Mouse (Mus musculus): ENCODE data around the gene Rnf167. TPM values are rescaled to one million over a fixed set of nuclear protein-coding genes. Genes with fewer than 3 reads are reported as not detected.

The Rnf167 gene
- polyA plus RNA-seq, 1 experiment from 2014 or later: 120 TPM

DNA sequence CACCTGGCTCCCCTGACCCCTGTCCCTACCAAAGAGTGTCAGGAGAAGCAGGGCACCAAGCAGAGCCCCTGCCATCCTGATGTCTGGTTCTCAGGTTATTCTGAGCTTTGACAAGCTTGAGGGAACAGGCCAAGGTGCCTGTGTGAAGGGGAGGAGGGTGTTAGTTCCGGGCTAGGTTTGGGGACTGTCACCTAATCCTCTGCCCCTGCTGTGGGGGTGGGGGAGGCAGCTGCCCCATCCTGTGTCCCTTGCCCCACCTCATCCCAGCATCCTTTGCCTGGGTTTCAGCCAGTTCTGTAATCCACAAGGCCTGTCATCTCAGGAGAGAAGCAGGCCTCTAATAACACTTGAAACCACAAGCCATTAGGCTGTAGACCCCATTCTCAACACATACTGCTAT lies 27.9 kb upstream of the Rnf167 start, which contains the start of gene Chrne:
Gene Chrne, minus strand, starts transcription at position 116 of the 400 bp plus-strand sequence.
- H3K4me2 ChIP-seq (replicated peaks): no peak within 1 kb of the TSS
- H3K9ac ChIP-seq: no peak within 1 kb of the TSS
- no peak within 1 kb of the TSS for H3K27ac ChIP-seq
- no peaks in the 10 kb centered on the region for H3K36me3 ChIP-seq
- peaks cover 8% of the 10 kb centered on the region for H3K27me3 ChIP-seq
- 25% methylated on average over 1 of the region's 1 CpGs for WGBS
- H3K9me3 ChIP-seq: no peaks in the 10 kb centered on the region
- peaks cover 17% of the 10 kb centered on the region for H3K4me1 ChIP-seq
- no peak for ATAC-seq (ENCODE audit: low FRiP score, low read depth)
- H3K4me3 ChIP-seq: no peak within 1 kb of the TSS

DNA sequence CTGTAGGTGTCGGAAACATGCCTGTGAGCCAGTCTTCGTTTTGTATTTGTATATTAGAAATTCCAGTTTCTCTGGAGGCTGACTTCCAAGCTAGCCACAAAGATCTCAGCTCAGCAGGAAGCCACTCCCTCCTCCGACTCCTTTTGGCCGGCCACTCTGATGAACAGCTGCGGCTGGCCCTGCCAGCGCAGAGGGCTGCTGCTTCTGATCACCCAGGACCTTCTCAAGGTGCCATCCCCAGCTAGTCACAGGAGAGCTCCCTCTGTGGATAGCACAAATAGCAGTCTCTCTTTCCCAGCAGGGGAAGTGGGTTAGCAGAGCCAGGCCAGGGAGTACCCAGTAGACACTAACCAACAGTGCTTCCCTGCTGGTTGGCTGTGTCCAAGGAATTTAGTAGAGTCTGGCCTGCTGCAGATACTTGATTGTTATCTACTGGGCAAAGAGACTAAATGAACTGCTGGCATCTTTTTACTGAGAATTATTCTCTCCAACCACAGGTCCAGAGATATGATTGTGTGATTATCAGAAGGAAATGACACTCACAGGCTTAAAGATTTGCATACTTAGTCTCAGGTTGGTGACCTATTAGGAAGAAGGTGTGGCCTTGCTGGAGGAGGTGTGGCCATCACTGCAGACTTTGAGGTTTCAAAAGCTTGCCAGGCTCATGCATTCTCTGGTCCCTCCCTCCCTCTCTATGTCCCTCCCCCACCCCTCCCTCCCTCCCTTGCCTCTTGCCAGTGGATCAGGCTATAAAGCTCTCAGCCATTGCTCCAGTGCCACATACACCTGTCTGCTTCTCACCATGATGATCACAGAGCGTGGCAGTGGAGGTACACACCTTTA lies 24.8 kb upstream of the Rnf167 start:
- ATAC-seq (ENCODE audit: low FRiP score, low read depth): no peak
- no peak overlapping the region for H3K4me3 ChIP-seq
- no peak overlapping the region for H3K27ac ChIP-seq
- WGBS: 39% methylated on average over 7 of the region's 7 CpGs
- H3K9ac ChIP-seq: no peak overlapping the region
- no peaks in the 10 kb centered on the region for H3K36me3 ChIP-seq
- no peaks in the 10 kb centered on the region for H3K9me3 ChIP-seq
- H3K27me3 ChIP-seq: no peaks in the 10 kb centered on the region
- no peaks in the 10 kb centered on the region for H3K4me1 ChIP-seq
- no peak overlapping the region for H3K4me2 ChIP-seq (replicated peaks)

DNA sequence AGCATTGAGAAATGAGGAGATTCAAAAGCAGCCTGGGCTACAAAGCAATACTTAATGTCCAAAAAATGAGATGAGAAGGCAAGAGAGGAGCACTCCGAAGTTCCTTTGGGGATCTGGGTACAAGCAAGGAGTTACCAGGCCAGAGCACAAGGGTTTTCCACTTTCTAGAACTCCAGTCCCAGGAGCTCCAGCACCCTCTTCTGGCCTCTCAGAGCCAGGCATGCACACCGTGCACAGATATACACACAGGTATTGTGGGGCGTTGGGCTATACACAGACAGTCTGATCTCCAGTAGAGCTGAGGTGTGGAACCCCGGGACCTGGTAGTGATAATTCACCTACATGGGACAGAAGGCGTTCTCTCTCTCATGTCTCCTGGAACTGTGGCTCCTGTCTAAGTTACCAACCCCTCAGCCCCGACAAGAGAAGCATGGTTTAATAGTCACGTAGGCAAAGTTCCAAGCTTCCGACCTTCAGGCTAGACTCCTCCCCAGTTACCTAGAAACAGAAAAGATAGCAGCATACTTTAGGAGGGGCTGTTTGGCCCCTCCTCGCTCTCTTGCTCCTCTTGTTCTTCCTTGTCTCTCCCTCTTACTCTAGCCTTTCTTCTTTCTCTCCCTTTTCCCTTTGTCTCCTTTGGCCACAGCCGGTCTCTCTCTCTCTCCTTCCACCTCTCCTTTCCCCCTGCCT lies 23.8 kb upstream of the Rnf167 start:
- Histone ChIP-seq H3K4me2 (replicated peaks) (no peak overlapping the region), H3K4me1 (no peaks in the 10 kb centered on the region), H3K27ac (no peak overlapping the region; the same call in 1 of the 2 replicates), H3K9me3 (no peaks in the 10 kb centered on the region), H3K9ac (no peak overlapping the region), H3K27me3 (no peaks in the 10 kb centered on the region), H3K4me3 (no peak overlapping the region), H3K36me3 (no peaks in the 10 kb centered on the region)
- ATAC-seq (ENCODE audit: low FRiP score, low read depth): no peak
- WGBS: 79% methylated on average over 10 of the region's 10 CpGs

DNA sequence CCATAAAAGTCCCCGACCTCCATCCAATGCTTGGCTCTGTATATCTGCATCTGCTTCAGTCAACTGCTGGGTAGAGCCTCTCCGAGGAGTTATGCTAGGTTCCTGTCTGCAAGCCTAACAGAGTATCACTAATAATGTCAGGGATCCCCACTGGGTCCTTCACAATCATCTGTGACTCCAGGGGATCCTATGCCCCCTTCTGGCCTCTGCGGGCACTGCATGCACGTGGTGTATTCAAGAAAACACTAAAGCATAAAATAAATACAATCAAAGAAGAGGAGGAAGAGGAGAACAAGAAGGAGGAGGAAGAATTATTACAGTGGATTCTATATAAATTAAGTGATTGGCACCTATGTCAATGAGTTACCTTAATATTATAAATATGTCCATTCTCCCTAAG lies 21.6 kb upstream of the Rnf167 start:
- H3K4me3 ChIP-seq: no peak overlapping the region
- H3K9ac ChIP-seq: no peak overlapping the region
- ATAC-seq (ENCODE audit: low FRiP score, low read depth): no peak
- H3K4me2 ChIP-seq (replicated peaks): no peak overlapping the region
- no peaks in the 10 kb centered on the region for H3K36me3 ChIP-seq
- WGBS: 50% methylated on average over 4 of the region's 4 CpGs
- H3K4me1 ChIP-seq: no peaks in the 10 kb centered on the region
- H3K9me3 ChIP-seq: no peaks in the 10 kb centered on the region
- H3K27me3 ChIP-seq: no peaks in the 10 kb centered on the region
- H3K27ac ChIP-seq: no peak overlapping the region

DNA sequence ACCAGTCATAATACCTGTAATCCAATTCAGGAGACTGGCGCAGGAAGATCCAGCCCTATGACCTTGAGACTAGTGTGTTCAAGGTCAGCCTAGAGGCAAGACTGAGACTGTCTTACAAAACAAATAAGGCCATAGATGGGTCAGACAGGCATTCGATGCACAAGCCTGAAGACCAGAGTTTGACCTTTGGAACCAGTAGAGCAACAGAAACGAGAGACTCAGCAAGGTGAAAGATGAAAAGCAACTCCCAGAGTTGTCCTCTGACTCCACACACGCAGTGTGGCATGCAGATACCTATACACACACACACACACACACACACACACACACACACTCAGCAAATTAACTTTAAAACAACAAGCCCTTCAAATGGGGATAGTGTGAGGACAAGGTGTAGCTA lies 20.2 kb upstream of the Rnf167 start:
- ATAC-seq (ENCODE audit: low FRiP score, low read depth): no peak
- Histone ChIP-seq H3K9ac (no peak overlapping the region), H3K4me2 (replicated peaks) (no peak overlapping the region), H3K9me3 (no peaks in the 10 kb centered on the region), H3K27ac (no peak overlapping the region), H3K27me3 (no peaks in the 10 kb centered on the region), H3K4me3 (no peak overlapping the region), H3K4me1 (no peaks in the 10 kb centered on the region), H3K36me3 (no peaks in the 10 kb centered on the region)
- WGBS: 74% methylated on average over 4 of the region's 4 CpGs

DNA sequence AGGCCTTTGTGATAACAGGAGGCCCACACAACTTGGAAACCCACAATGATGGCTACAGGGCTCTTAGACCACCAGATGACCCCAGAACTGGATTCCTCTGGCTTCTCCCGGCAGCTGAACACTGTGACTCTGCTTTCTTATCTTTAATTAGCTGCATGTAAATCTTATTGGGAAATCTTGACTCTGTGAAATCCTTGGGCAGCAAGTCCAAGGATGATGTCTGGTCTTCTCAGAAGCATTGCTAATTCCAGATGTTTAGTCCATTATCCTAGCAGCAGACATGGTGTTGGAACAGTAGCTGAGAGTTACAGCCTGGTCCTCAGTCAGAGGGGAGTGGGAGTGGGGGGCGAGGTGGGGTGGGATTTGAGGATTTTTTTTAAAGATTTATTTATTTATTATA lies 18.6 kb upstream of the Rnf167 start:
- Histone ChIP-seq H3K9ac (no peak overlapping the region), H3K4me3 (no peak overlapping the region), H3K36me3 (no peaks in the 10 kb centered on the region), H3K4me2 (replicated peaks) (no peak overlapping the region), H3K9me3 (no peaks in the 10 kb centered on the region), H3K4me1 (no peaks in the 10 kb centered on the region), H3K27me3 (no peaks in the 10 kb centered on the region), H3K27ac (no peak overlapping the region)
- ATAC-seq (ENCODE audit: low FRiP score, low read depth): no peak
- WGBS: 81% methylated on average over 2 of the region's 2 CpGs

DNA sequence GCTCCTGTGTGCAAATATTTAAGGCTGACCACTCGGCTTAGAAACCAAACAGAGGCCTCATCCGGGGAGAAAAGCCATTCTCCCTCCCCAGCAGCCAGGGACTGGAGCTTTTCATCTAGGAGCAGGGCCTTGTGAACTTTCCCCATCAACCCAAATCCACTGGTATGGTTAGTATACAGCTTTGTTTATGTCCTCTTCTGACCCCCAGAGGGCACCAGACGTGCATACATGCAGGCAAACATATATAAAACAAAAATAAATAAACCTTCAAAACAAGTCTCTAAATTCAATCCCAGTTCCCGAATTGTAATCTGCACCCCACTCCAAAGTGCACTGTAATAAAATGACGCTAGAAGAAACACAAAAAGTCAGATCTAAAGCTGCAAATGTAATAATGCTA lies 17.5 kb upstream of the Rnf167 start:
- Histone ChIP-seq H3K27me3 (no peaks in the 10 kb centered on the region), H3K4me3 (no peak overlapping the region), H3K36me3 (no peaks in the 10 kb centered on the region), H3K4me2 (replicated peaks) (no peak overlapping the region), H3K27ac (no peak overlapping the region), H3K4me1 (no peaks in the 10 kb centered on the region), H3K9ac (no peak overlapping the region), H3K9me3 (no peaks in the 10 kb centered on the region)
- 50% methylated on average over 5 of the region's 5 CpGs for WGBS
- ATAC-seq (ENCODE audit: low FRiP score, low read depth): no peak

DNA sequence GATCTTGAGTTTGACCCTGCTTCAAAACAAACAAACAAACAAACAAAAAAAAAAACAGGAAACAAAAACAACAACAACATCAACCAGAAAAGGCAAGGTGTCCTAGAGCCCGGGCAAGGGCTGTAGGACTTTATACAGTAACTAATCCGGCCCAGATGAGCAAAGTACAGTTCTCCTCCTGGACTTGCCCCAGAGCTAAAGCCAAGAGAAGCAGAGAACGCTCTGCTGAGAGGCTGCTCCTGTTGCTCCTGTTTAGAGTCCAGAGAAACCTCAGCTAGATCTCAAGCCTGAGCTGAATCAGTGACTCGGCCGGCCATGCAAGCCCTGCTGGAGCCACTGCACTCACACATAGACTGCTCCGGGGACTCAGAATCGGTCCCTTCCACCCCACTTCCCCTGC lies 16.9 kb upstream of the Rnf167 start:
- Histone ChIP-seq H3K4me2 (replicated peaks) (no peak overlapping the region), H3K9ac (no peak overlapping the region), H3K36me3 (no peaks in the 10 kb centered on the region), H3K9me3 (no peaks in the 10 kb centered on the region), H3K27me3 (no peaks in the 10 kb centered on the region), H3K27ac (no peak overlapping the region), H3K4me1 (no peaks in the 10 kb centered on the region), H3K4me3 (no peak overlapping the region)
- 75% methylated on average over 7 of the region's 7 CpGs for WGBS
- ATAC-seq (ENCODE audit: low FRiP score, low read depth): no peak

DNA sequence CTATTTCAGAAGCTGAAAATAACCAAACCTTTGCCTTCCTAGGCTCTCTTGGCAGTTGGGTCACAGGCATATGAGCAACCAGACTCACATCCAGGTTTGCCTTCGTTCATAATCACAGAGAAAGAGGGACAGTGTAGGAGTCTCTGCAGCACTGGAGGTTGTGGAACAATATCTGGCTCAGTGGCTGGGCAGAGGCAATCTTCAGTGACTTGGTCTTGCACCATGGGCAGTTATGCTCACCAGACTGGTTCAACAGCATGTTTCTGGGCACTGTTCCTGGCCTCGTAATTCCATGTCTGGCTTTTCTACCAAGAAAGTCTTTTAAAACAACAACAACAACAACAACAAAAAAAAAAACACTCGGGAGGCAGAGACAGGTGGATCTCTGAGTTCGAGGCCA lies 11.4 kb upstream of the Rnf167 start:
- Histone ChIP-seq H3K27me3 (no peaks in the 10 kb centered on the region), H3K9ac (no peak overlapping the region), H3K4me1 (no peaks in the 10 kb centered on the region), H3K4me3 (no peak overlapping the region), H3K36me3 (no peaks in the 10 kb centered on the region), H3K4me2 (replicated peaks) (no peak overlapping the region), H3K27ac (no peak overlapping the region), H3K9me3 (no peaks in the 10 kb centered on the region)
- ATAC-seq (ENCODE audit: low FRiP score, low read depth): no peak
- 75% methylated on average over 4 of the region's 4 CpGs for WGBS

DNA sequence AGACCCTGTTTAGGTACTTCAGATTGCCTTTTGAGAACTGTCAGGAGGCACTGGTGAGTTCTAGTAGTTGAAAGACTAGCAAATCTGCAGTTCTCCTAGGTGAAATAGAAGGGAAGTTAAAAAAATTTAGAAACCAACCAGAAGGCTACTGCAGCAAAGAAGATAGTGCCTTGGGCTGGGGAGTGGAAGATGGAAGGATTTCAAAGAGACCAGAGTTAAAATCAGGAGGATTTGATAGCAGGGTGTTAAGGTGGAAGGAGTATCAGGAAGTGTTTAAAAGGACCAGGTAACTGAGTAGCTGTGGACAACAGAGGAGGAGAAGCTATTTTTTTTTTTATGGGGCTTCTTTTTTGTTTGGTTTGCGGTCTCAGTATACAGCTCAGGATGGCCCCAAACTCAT lies 9.3 kb upstream of the Rnf167 start:
- H3K9ac ChIP-seq: no peak overlapping the region
- no peak overlapping the region for H3K4me3 ChIP-seq
- peaks cover 2% of the 10 kb centered on the region for H3K36me3 ChIP-seq
- ATAC-seq (ENCODE audit: low FRiP score, low read depth): no peak
- no peak overlapping the region for H3K27ac ChIP-seq
- no peaks in the 10 kb centered on the region for H3K4me1 ChIP-seq
- no peaks in the 10 kb centered on the region for H3K27me3 ChIP-seq
- 94% methylated on average over 1 of the region's 1 CpGs for WGBS
- no peaks in the 10 kb centered on the region for H3K9me3 ChIP-seq
- H3K4me2 ChIP-seq (replicated peaks): no peak overlapping the region

DNA sequence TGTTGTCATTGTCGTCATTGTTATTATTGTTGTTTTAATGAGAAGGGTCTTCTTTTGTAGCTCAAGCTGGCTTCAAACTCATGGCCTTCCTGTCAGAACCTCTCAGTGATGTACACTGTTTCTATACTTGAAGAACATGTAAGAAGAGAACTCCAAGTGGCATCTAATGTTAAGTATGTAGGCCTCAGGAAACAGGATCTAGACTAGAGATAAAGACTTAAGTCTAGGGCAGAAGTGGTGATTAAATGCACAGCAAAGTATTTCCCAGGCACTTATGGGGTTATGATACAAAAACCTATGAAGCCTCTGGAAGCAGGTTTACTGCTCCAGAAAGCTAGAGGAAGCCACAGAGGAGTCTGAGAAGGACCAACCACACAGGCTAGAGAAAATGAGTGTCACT lies 8.7 kb upstream of the Rnf167 start:
- Histone ChIP-seq H3K27ac (no peak overlapping the region), H3K4me2 (replicated peaks) (no peak overlapping the region), H3K4me3 (no peak overlapping the region), H3K4me1 (no peaks in the 10 kb centered on the region), H3K9me3 (no peaks in the 10 kb centered on the region), H3K27me3 (no peaks in the 10 kb centered on the region), H3K9ac (no peak overlapping the region), H3K36me3 (peaks cover 6% of the 10 kb centered on the region)
- WGBS: 76% methylated on average over 1 of the region's 1 CpGs
- no peak for ATAC-seq (ENCODE audit: low FRiP score, low read depth)

DNA sequence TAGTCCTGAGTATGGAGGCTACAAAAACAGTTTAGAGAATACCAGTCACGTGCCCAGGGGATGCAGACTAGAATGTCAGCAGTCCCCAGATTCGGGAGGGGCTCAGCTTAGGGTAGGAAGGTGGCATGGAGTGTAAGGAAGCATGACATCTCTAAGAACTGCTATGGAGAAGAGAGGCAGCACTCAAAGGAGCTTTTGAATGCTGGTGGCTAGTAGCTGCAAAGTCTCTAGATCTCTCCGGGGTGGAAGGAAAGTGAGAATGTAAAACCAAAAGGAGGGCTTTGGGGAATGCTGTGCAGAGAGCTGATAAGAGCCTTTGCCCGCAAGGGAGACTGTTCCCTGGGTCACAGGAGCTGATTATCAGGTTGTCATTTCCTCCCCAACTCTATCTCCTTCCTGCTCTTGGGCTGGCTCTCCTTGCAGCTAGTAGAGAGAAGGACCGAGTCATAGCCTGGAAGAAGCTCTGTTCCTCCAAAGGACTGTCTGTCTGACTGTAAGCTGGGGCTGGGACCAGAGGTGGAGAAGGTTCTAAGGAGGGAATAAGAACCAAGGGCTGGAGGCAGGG lies 8.2 kb upstream of the Rnf167 start, which contains the start of gene Gp1ba:
Gene Gp1ba, plus strand, starts transcription at position 409 of the 565 bp plus-strand sequence.
- H3K9me3 ChIP-seq: no peaks in the 10 kb centered on the region
- H3K9ac ChIP-seq: no peak within 1 kb of the TSS
- no peaks in the 10 kb centered on the region for H3K4me1 ChIP-seq
- H3K27ac ChIP-seq: no peak within 1 kb of the TSS
- no peak for ATAC-seq (ENCODE audit: low FRiP score, low read depth)
- no peak within 1 kb of the TSS for H3K4me2 ChIP-seq (replicated peaks)
- WGBS: 49% methylated on average over 5 of the region's 5 CpGs
- H3K36me3 ChIP-seq: peaks cover 6% of the 10 kb centered on the region
- no peak within 1 kb of the TSS for H3K4me3 ChIP-seq
- no peaks in the 10 kb centered on the region for H3K27me3 ChIP-seq

Measured in limb, embryonic 13.5 days (tissue).